Mouse (Mus musculus) olfactory bulb, adult 2 months (tissue): ENCODE measurements around the gene Grhl3.

Source experiments
- CTCF ChIP-seq: fragments of 200-500 bp; IDR thresholded peaks from 2 replicates; pipeline ENCODE4 v1.5.1; 2012; ENCODE audit warnings: low read depth, mild to moderate bottlenecking, low read length, moderate library complexity; ENCODE audit not compliant: insufficient read depth
- POLR2A ChIP-seq: fragments of 200-500 bp; IDR thresholded peaks from 2 replicates; pipeline ENCODE4 v1.6.1; 2012; ENCODE audit warnings: mild to moderate bottlenecking, low read depth, low read length, moderate library complexity; ENCODE audit not compliant: insufficient read depth

- TF ChIP-seq POLR2A (no peak), CTCF (no peak)
Measured at GRCm38 (mm10) chr4:135591086-135591485, 17.7 kb upstream of the Grhl3 start.
